Mouse (Mus musculus) testis, adult 2 months (tissue): ENCODE results near the gene Clcf1.

ENCODE experiments used
- CTCF ChIP-seq: fragments of 200-500 bp; IDR thresholded peaks from 2 replicates; pipeline ENCODE4 v1.5.1; 2012; ENCODE audit warnings: low read depth, mild to moderate bottlenecking, inconsistent platforms, low read length, moderate library complexity; ENCODE audit not compliant: control insufficient read depth, insufficient read depth, insufficient replicate concordance
- POLR2A ChIP-seq: fragments of 200-500 bp; IDR thresholded peaks from 2 replicates; pipeline ENCODE4 v1.6.1; 2012; ENCODE audit warnings: low read depth, mild to moderate bottlenecking, inconsistent platforms, low read length, moderate library complexity; ENCODE audit not compliant: control insufficient read depth

DNA sequence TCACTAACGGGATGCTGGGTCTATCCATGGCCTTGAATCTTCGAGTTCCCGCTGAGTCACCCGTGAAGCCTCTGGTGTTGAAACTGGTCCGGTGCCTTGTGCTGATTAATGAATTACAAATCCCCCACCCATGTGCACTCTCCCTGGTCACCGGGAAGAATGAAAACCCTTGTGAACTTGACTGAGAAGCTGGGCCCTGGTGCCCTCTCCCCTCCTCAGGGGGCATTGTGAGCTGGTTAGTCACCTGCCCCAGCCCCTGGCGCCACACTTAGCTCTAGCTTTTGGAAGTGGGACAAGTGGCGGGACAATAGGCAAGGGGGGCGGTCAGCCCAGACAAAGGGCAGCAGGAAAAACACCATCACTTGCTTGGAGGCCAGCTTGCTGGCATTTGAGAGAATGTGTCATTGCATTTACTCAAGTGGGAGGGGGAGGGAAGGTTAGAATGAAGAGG, 489 bp upstream of the Clcf1 start:
- TF ChIP-seq POLR2A, result no peak
- TF ChIP-seq CTCF, result no peak
